Mouse (Mus musculus) gastrocnemius, postnatal 10 days (tissue): ENCODE measurements around the gene Entpd8. TPM values are rescaled to one million over a fixed set of nuclear protein-coding genes. Genes with fewer than 3 reads are reported as not detected.

Experiments
- DNase-seq: peaks from one replicate; pipeline ENCODE4 v3.0.0; 2021; ENCODE audit warnings: mixed read lengths
- total RNA-seq, 2 experiments: library from RNA; stranded (reverse); gene quantifications; 2 replicates each; pipeline ENCODE4 v1.2.3; 2021

The Entpd8 gene
- total RNA-seq, 2 experiments from 2014 or later = not detected

DNA sequence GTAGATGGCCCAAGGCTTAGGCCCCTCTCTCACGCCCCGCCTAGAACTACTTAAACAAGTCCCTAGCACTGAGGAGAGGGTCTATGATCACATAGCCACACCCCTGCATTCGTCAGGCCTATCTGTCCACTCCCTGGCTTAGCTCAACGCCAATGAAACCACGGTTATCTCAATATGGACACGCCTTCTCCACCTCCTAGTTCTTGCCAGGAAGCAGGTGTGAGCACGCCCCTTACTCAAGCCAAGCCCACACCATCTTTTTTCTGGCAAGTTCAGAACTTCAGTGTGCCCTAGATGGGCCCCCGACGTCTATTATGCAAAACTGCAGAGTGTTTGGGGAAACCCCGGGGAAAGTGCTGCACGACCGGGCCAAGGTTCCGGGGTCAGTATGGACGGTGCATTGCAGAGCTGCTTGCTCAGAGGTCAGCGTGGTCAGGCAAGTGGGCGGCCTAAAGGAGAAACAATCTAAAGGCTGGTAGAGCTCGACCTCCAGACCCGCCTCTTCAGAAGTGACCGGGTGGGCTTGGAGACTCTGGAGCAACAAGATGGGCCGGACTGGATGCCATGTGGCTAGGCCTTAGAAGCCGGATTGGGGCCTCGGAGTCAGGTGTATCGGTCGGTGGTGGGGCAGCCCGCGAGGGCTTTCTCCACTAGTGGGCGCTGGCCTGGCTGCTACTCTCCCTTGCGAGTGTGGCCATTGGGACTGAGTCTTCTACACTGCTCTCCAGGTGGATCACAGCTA, 15.2 kb downstream of the Entpd8 start, which contains the start of gene Noxa1:
Gene Noxa1, minus strand, starts transcription at position 41 of the 742 bp plus-strand sequence.
- DNase-seq = no peak

DNA sequence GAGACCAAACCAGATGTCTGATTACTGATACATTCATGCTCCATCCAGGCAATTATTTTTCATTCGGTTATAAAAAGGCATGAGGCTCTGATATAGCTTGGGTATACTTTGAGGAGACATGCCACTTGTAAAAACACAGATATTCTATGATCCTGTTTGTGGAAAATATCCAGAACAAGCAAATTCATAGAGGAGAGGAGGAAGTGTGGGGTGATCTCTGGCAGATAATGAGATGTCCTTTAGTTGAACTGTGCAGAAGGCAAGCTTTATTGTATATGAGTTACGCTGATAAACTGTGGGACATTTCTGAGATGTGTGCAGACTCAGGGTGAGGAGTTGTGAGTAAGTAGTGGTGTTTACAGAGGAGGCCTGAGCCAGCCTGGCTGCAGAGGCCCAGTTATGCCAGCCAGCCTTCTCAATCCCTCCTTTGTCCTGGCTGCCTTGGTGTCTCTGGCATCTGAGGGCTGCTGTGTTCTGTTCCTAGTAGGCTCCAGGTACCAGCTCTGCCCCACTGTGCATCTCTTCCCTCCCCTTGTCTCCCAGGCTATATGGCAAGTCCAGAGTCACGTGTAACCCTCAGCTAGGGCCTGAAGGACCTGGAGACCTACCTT, 18.0 kb downstream of the Entpd8 start:
- DNase-seq = no peak

DNA sequence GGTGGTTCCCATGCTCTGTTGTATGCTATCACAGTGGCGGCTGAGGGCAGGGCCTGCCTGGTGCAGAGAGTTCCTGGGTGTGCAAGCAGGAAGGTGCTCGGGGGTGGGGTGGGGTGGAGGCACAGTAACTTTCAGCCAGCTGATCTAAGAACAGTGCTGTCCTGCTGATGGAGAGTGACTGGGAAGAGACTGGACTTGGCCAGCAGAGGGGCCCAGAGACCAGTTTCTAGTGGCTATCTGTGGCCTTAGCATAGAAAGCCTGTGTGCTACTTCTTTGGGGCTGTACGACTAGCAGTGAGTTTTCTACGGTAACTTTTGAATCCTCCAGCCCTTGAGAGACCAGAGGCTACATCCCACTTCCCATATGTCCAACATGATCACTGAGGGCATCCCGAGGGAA, 18.9 kb downstream of the Entpd8 start:
- DNase-seq = no peak

DNA sequence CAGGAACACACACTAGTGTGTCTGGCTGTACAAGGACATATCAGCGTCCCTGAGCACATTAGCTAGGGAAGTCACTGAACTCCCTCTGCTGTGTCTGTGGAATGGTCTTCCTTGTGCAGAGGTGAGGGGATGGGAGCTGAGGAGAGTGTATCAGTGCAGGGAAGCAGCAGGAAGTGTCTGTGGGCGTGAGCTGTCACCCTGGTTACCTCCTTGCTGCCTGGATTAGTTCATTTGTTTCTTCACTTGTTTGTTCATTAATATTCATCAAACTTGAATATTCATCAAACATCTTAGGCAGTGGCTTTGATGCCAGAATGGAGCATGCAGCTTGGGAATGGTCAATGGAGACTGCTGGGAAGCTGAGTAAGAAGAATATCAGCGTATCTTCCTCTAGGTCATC, 19.6 kb downstream of the Entpd8 start:
- no peak for DNase-seq

DNA sequence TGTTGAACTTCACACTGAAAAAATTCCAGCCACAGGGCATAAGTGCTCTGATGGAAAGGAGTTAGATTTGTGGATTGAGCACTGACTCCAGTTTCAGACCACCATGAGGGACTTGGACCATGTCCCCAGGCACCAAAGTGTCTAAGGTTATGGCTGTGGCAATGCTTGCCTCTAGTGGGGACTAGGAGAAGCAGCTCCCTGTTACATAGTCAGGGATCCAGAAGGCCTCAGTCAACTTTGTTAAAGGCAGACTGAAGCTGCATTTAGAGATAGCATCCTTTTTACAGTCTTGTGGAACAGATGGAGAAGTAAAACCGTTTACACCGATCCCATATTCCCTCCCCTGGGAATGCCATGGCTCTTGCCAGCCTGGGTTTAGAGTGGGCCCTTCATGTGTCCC, 24.0 kb downstream of the Entpd8 start:
- DNase-seq = no peak

DNA sequence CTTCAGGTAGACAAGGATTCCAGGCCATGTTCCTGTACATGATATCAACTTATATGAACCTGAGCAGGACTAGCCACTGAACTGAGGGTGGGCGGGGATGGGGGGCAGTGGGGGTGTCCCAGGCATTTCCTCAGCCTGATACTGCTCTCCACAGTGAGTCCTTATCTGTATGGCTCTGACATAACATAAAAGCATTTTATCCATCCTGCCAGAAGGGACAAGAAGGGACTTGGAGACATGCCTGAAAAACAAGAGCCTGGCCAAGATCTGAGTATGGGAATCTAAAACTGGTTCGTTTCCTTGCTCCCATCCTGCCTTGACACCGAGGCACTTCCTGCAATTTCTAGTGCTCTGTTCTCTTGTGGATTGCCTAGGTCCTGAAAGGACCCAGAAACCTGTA, 25.9 kb downstream of the Entpd8 start:
- no peak for DNase-seq

DNA sequence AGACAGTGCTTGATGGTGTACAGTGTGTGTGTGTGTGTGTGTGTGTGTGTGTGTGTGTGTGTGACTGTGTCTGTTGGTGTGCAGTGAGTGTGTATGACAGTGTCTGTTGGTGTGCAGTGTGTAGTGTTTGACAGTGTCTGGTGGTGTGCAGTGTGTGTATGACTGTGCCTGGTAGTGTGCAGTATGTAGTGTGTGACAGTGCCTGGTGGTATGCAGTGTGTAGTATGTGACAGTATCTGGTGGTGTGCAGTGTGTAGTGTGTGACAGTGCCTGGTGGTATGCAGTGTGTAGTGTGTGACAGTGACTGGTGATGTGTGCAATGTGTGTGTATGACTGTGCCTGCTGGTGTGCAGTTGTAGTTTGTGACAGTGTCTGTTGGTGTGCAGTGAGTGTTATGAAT, 29.4 kb downstream of the Entpd8 start:
- no peak for DNase-seq

DNA sequence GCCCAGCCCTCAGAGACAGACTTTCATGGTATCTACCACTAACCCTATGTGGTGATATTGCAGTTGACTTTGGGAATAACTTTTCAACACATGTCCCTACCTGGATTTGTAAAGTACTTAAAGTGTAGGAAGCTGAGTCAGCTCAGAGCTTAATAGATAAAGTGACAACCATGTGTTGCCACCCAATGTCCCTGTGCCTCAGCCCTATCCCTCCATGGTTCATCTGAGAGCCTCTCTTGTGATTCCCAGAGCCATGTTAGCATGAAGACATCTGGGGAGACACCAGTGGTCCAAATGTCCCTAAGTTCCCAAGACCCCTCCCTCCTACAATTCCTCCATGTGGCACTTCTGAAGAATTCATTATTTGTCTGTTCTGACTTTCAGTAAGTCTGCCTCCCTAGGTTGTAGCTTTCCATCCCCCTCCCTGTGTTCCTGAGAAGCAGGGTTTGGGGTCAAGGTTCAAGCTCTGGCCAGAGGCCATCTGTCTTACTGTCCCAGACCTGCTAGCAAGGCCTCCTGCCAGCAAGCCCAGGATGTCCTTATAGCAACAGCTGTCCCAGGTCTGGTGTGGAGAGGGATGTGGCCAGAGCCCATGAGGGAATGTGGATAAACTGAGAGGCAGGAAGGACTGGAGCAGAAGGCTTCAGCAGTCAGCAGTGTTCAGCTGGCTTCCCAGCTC, 30.5 kb downstream of the Entpd8 start:
- DNase-seq = no peak

DNA sequence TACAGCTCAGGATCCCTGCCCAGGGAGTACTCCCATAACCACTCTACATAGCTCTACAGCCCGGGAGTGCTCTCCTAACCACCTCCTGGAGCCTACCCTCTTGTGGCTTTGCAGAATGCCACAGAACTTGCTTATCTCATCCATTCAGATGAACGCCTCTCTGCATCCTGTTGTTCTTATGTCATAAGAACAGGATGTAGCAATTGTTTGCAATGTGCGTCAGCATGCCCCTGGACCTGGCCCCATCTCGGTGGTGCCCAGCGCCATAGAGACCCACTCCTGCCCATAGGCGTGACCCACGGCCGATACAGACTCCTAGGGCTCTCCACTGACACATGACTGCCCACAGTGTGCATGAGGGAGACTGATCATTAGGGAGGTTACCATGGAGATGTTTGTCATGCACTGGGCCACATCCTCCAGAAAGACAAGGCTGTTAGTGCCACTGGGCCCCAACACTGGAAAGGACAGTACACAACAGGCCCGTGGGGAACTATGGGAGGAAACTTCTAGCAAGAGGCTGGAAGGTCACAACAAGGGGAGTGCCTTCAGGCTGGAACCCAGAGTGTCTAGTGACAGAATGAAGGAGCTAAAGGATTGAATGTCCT, 31.2 kb downstream of the Entpd8 start:
- no peak for DNase-seq

DNA sequence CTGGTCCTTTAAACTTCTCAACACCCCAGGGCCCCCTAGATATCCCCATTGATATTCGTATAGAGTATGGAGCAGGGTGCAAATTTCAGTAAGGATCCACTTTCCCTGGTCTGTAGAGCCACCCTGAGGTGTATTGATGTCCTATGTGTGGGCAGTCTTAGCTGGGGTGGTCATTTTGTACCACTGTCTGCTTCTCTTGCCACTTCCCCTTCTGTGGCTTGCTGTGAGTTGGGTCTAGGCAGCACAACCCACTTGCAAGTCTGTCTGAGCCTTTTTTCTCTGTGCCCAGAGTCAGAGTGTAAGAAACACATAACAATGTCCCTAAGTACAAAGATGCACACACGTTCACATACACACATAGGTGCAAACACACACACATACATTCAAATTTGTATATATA, 34.2 kb downstream of the Entpd8 start:
- no peak for DNase-seq

DNA sequence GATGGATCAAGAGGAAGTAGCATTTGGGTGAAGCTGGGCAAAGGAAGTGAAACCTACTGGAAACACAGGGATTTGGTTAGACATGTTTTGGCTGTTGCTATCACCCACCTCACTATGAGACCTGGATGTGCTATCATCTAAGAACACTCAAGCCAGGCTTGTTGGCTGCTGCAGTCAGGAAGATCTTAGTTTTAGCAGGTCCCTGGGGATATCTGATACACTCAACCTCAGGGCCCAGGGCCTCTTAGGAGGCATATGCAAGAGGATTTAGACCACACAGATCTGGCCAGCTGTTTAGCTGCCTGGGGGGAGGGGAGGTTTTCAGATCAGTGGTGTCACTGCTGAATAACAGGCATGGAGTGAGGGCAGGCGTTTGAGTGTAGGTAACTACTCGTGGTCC, 35.3 kb downstream of the Entpd8 start:
- DNase-seq = no peak

DNA sequence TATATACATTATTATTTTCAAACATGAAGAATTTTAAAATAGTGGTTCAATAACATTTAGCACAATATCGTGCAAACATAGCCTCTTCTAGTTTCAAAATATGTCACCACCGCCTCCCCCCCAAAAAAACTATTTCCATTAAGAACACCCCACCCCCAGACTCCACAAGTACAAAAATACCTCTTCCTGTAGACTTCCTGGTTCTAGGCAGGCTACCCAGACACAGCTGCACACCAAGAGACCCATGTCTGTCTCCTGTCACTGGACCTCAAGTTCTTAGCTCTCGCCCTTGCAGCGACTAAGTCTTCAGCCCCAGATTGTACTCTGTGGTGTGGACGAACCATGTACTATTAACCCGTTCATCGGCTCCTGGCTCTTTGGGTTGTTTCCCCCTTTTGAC, 40.9 kb downstream of the Entpd8 start:
- no peak for DNase-seq

DNA sequence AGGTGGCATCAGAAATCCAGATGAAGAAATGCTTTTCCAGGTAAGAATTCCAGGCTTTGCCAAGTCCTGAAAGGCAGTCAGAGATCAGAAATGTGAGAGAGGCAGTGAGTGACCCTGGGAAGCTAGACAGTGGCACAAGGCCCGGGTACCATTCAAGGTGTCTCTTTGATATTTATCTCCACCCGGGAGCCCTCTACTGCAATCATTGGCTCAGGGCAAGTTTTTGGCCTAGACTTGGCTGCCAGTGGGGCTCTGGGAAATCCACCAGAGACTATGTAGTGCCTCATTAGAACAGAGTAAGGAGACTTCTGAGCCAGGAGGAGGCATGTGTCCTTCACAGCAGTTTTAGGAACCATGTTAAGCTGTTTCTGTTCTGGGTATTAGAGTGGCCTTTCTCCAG, 42.6 kb downstream of the Entpd8 start:
- DNase-seq = no peak

DNA sequence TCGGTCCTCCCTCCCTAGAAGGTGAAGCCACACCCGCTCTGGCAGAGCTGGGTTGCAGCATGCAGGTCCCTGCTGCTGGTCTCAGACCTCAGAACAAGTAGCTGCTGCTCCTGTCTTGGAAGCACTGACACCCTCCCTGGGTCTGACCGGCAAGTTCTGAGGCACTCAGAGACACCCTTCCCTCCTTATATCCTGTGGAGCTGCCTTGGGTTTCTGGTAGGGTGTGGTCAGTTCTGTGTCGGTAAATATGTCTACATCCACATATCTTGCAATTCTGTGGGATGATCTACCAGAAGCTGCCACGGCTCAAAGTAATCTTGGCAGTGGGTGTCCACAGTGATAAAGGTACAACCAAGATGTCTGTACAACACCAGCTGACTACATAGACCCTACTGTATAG, 43.4 kb downstream of the Entpd8 start:
- no peak for DNase-seq

DNA sequence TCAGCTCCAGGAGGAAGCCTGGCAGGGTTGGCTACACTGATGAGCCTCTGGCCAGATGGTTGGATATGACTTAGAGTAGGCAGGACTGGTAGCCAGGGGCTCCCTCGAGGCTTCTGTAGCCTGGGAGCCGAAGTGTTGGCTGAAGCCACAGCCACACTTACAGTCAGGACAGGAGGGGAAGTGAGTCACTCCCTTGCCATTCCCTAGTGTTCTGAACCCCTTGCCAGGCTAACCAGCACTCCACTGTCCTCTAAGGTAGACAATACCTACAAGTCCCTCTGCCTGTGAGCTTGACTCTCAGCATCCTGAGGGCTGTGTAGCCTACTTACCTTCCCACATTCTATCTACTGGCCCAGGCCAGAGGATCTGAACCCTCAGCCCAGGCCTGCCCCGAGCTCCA, 44.3 kb downstream of the Entpd8 start:
- no peak for DNase-seq

DNA sequence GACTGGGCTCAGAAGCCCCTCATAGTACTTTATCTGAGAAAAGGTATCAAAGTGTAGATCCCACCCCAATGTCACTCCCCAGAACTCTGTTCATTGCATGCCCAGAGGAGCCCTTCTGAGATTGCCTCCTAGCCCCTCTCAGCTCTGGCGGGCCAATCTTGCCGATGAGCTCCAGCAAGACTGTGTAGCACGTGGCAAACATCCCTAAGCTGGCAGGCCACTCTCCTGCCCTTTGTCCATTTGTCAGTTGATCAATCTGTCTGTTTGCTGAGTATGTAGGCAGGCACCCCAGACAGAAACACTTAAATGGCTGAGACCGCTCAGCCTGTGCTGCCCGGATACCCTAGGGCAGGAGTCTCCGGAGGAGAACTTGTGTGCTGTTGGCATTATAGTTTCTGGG, 45.0 kb downstream of the Entpd8 start:
- DNase-seq = no peak

DNA sequence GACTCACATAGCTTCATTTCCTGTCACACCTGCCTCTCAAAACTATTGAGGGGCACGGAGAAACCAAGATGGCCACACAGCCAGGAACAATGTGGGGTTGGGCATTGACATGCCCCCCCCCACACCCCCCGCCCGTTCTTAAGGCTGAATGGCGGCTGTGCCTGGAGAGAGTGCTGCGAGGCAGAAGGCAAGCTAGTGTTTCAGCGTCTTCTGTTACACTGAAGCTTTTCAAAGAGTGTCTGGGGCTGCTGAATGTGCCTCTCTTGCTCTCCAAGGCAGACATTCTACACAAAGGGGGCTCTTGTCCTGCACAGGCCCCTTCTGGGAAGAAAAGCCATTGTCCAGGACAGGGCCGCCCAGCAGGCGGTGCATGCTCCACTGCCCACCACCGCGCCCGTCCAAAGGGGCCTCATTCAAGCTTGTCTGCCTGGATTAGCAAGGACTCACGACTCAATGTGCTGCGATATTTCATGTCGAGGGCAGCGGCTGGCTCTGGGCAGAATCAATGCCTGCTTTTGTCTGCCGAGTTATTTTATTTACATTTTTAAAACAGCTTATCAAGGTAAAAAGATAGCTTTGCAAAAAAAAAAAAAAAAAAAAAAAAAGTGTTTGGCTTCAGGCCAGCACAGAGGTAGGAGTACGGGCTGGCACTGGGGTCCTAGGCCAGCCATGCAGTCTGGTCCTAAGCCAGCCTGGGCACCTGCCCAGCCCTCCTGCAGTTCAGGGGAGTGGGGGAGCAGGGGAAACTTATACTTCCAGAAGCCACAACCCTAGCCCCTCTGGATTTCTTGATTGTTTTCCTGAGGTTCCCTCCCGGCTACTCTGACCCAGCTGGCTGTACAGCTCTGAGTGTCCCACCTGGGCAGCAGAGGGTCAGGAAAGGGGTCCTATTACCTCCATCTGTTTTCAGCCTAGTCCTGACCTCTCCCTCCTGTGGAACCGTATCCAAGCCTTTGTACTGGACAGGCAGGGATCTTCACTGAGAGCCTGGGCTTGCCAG, 46.2 kb downstream of the Entpd8 start:
- DNase-seq = no peak

DNA sequence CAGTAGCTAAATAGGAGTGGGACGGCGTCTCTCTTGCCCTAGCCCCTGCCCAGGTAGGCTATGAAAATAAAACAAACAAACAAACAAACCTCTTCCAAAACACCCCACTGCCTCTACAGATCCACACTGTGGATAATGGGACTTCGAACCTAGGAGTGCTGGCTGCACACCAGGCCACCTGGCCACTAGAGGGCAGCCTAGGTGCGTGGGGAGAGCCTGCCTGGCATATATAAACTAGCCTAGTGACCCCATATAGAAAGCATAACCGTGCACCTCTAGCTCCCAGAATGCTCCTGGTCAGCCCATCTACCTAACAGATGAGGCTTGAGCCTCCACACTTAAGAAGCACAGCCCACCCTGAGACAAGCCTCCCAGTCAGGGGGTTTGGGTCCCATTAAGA, 47.1 kb downstream of the Entpd8 start:
- peak; percentile 68 for DNase-seq

DNA sequence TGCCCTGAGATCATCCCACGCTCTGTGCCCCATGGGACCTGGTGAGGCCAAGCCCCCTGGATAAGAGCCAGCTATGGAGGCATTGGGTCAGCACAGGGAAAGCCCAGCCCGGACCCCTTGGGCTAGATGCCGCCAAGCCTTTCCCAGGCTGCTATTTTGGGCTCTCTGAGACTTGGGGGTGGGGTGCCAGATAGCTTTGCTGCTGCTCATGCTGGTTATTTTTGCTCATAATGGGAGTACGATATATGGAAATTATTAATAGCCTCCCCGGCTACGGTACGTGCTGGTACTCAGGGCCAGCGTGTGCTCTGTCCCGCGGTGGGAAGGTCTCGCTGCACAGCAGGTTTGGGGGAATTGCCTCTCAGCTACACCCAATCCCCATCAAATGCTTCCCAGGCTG, 48.0 kb downstream of the Entpd8 start:
- no peak for DNase-seq

DNA sequence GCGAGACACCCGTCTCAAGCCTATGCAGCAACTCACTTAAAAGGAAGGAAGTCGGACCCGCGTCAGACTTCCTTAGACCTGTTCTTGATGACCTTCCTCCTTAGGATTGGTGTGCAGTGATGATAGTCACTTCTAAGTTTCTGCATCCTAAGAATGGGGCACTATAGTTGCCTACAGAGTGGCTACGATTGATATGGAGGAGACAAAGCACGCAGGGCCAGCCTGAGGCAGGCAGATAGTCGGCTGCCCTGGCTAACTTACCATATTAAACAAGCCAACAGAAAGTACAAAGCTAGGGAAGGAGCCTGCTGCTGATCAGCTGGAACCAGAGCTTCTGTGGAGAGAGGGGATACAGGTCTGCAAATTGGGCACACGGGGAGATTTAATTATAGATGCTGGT, 51.5 kb downstream of the Entpd8 start:
- no peak for DNase-seq
